Mouse (Mus musculus) spleen, adult 2 months (tissue): Measurements from ENCODE around the gene Atg7.

Source experiments
- CTCF ChIP-seq: fragments of 200-500 bp; IDR thresholded peaks from 2 replicates; pipeline ENCODE4 v1.5.1; 2011; ENCODE audit warnings: mild to moderate bottlenecking, inconsistent platforms; ENCODE audit not compliant: insufficient read depth, insufficient read length, insufficient replicate concordance; ENCODE audit errors: extremely low read depth
- POLR2A ChIP-seq: fragments of 200-500 bp; IDR thresholded peaks from 2 replicates; pipeline ENCODE4 v1.6.1; 2011; ENCODE audit warnings: low read depth, low read length, inconsistent platforms

DNA sequence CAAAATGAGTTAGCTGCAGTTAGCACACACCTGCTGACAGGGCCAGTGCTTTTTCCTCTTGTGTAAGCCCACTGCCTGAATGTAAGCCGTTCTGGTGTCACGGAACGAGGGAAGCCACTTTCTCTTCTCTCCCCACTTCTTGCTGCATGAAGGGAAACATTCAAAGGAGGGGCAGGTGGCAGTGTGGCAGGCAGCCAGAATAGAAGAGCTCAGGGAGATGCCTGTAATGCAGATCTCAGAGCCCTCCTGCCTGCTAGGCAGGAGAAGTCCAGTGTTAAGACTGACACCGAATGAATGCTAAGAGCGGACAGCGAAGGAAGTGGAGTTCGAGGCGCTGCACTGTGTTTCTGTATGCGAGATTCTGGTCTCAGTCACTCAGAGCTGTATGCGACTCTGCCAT is 49.8 kb downstream of the Atg7 start:
- no peak for TF ChIP-seq POLR2A
- no peak for TF ChIP-seq CTCF
